Mouse (Mus musculus) lung, postnatal 0 days (tissue): Measurements from ENCODE around the gene Cnn2.

Source experiments
- CTCF ChIP-seq: IDR thresholded peaks from 2 replicates; pipeline ENCODE4 v1.5.1; 2016; ENCODE audit warnings: antibody characterized with exemption, mild to moderate bottlenecking
- EP300 ChIP-seq: IDR thresholded peaks from 2 replicates; pipeline ENCODE4 v1.6.1; 2016; ENCODE audit warnings: antibody characterized with exemption, mild to moderate bottlenecking, control low read depth

GRCm38 (mm10) chr10:80022806-80023205 lies 34.4 kb downstream of the Cnn2 start:
- no peak for TF ChIP-seq CTCF
- no peak for TF ChIP-seq EP300
